Mouse (Mus musculus) testis, adult 2 months (tissue): ENCODE data around the gene Gm10160.

Experiments used
- CTCF ChIP-seq: fragments of 200-500 bp; IDR thresholded peaks from 2 replicates; pipeline ENCODE4 v1.5.1; 2012; ENCODE audit warnings: low read depth, mild to moderate bottlenecking, inconsistent platforms, low read length, moderate library complexity; ENCODE audit not compliant: control insufficient read depth, insufficient read depth, insufficient replicate concordance
- POLR2A ChIP-seq: fragments of 200-500 bp; IDR thresholded peaks from 2 replicates; pipeline ENCODE4 v1.6.1; 2012; ENCODE audit warnings: low read depth, mild to moderate bottlenecking, inconsistent platforms, low read length, moderate library complexity; ENCODE audit not compliant: control insufficient read depth

DNA sequence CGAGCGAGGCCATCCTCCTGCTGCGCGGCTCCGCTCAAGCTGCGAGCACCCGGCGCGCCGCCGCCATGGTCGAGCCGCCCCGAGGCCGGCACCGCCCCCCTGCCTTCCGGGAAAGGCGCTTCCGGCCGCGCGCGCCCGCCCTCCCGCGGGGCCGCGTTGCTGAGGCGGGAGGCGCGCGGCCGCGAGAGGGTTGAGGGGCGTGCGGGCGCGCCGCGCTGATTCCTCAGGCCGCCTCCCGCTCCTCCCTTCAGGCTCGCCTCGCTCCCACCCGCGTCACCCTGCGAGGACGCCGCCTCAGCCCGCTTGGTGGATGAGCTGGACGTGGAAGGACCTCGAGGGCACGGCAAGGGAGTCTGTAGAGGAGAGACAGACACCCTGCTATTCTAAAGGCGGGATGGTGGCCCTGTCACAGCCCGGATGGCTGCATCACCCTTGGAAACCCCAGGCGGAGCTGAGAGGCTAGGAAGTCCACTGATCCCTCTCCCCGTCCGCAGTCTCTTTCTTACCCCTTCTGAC, 26.2 kb downstream of the Gm10160 start, which contains the start of gene Btbd1:
- TF ChIP-seq CTCF: no peak
- TF ChIP-seq POLR2A: peak; percentile 74
